Comparison of ENCODE assay signal across 17 mouse cellular contexts in genomic region chr17:87603123-87603744, GRCm38 (mm10). TPM values are rescaled to one million over a fixed set of nuclear protein-coding genes. Genes with fewer than 3 reads are reported as not detected.
DNase-seq lines count a peak whose midpoint lies in the region; ATAC-seq and TF ChIP-seq lines count a peak whose summit lies in the region.
"Had no signal": no experiment of that assay in that cellular context is flagged by ENCODE, and none has a peak within 500 bp of the region (broad histone marks: within the 10 kb centered on the region; RNA-seq: fewer than 3 reads in every experiment).

No protein-coding gene starts in this region.

- 82% methylated on average over 15 of the region's 15 CpGs for WGBS in embryonic facial prominence, embryonic 10.5 days
- 33% methylated on average over 15 of the region's 15 CpGs for WGBS in intestine, postnatal 0 days
- 67% methylated on average over 15 of the region's 15 CpGs for WGBS in stomach, embryonic 15.5 days

- intact Hi-C loops in left cerebral cortex, postnatal 4 days (cut with DNase I) = loop anchor here (5.0 to 10.0 kb wide), 2 partner anchors 62 to 344 kb away; no protein-coding TSS in a partner anchor

- H3K4me1 ChIP-seq in embryonic facial prominence, embryonic 10.5 days = peaks cover 15% of the 10 kb centered on the region
- H3K4me1 ChIP-seq in intestine, postnatal 0 days (replicated peaks; ENCODE audit: control insufficient read depth, insufficient read depth, low read length) = no peaks in the 10 kb centered on the region; the same call in 1 of the 2 replicates
- H3K4me1 ChIP-seq in stomach, embryonic 15.5 days = no peaks in the 10 kb centered on the region
- H3K4me1 ChIP-seq: midbrain, embryonic 13.5 days had no signal

- H3K9ac ChIP-seq in intestine, postnatal 0 days (ENCODE audit: low read depth, low read length) = no peak overlapping the region
- no peak overlapping the region for H3K9ac ChIP-seq in stomach, embryonic 15.5 days
- H3K9ac ChIP-seq: embryonic facial prominence, embryonic 12.5 days; hindbrain, embryonic 14.5 days; lung, embryonic 14.5 days; midbrain, embryonic 13.5 days had no signal

- H3K36me3 ChIP-seq in embryonic facial prominence, embryonic 10.5 days (replicated peaks) = no peaks in the 10 kb centered on the region
- H3K36me3 ChIP-seq in intestine, postnatal 0 days (ENCODE audit: control insufficient read depth, insufficient read depth) = no peaks in the 10 kb centered on the region
- H3K36me3 ChIP-seq in stomach, embryonic 15.5 days = no peaks in the 10 kb centered on the region
- H3K36me3 ChIP-seq: embryonic facial prominence, embryonic 12.5 days; midbrain, embryonic 13.5 days had no signal

- H3K27ac ChIP-seq in embryonic facial prominence, embryonic 10.5 days (replicated peaks) = 0 out of 2 replicates have a peak overlapping the region, but pooled peaks have one; percentile 40
- H3K27ac ChIP-seq in intestine, postnatal 0 days (ENCODE audit: low read depth, low read length) = peak overlapping the region; percentile 79
- H3K27ac ChIP-seq in stomach, embryonic 15.5 days = 0 out of 2 replicates have a peak overlapping the region, but pooled peaks have one; percentile 21
- H3K27ac ChIP-seq: heart, adult 2 months; hindbrain, embryonic 14.5 days; left cerebral cortex, adult 2 months; midbrain, embryonic 13.5 days had no signal

- TF ChIP-seq CTCF in intestine, postnatal 0 days (IDR thresholded peaks at IDR 0.05; ENCODE audit: low read depth) = no peak

- H3K4me2 ChIP-seq in intestine, postnatal 0 days (replicated peaks; ENCODE audit: low read depth) = peak overlapping the region; percentile 40
- H3K4me2 ChIP-seq in stomach, embryonic 15.5 days = no peak overlapping the region
- H3K4me2 ChIP-seq: embryonic facial prominence, embryonic 12.5 days; hindbrain, embryonic 14.5 days; lung, embryonic 14.5 days; midbrain, embryonic 13.5 days had no signal

- H3K4me3 ChIP-seq in embryonic facial prominence, embryonic 10.5 days = no peak overlapping the region
- no peak overlapping the region for H3K4me3 ChIP-seq in intestine, postnatal 0 days (ENCODE audit: low read depth, low read length)
- no peak overlapping the region for H3K4me3 ChIP-seq in stomach, embryonic 15.5 days (replicated peaks)
- H3K4me3 ChIP-seq: embryonic facial prominence, embryonic 12.5 days; heart, adult 2 months; layer of hippocampus, adult 2 months; left cerebral cortex, adult 2 months; midbrain, embryonic 13.5 days had no signal

- peaks cover under 1% of the 10 kb centered on the region; the same call in 1 of the 2 replicates for H3K27me3 ChIP-seq in embryonic facial prominence, embryonic 10.5 days (replicated peaks; ENCODE audit: low read depth, poor library complexity, severe bottlenecking)
- H3K27me3 ChIP-seq in intestine, postnatal 0 days (replicated peaks; ENCODE audit: control insufficient read depth, insufficient read depth, low read length) = no peaks in the 10 kb centered on the region
- no peaks in the 10 kb centered on the region for H3K27me3 ChIP-seq in stomach, embryonic 15.5 days (replicated peaks)
- H3K27me3 ChIP-seq: CH12.LX; embryonic facial prominence, embryonic 12.5 days; midbrain, embryonic 13.5 days had no signal

- ATAC-seq in intestine, postnatal 0 days = peak; percentile 78
- ATAC-seq in stomach, embryonic 15.5 days (ENCODE audit: insufficient read depth, low FRiP score, low read depth) = peak; percentile 56; the same call in 1 of the 2 replicates
- no peak for ATAC-seq in CD4-positive, CD25-positive, alpha-beta regulatory T cell, adult 4 months
- ATAC-seq: midbrain, embryonic 13.5 days had no signal

- H3K9me3 ChIP-seq in embryonic facial prominence, embryonic 10.5 days = no peaks in the 10 kb centered on the region
- no peaks in the 10 kb centered on the region for H3K9me3 ChIP-seq in intestine, postnatal 0 days (ENCODE audit: control insufficient read depth)
- H3K9me3 ChIP-seq in stomach, embryonic 15.5 days = no peaks in the 10 kb centered on the region
- H3K9me3 ChIP-seq: embryonic facial prominence, embryonic 12.5 days; midbrain, embryonic 13.5 days had no signal

- DNase-seq in lung, postnatal 36 days = peak; percentile 21
- DNase-seq in lung, postnatal 14 days = no peak
- DNase-seq in embryonic facial prominence, embryonic 10.5 days (ENCODE audit: low spot score) = no peak
- DNase-seq in left cerebral cortex, postnatal 4 days = no peak
- DNase-seq: cerebellum, postnatal 36 days; heart, adult 2 months; lung, embryonic 14.5 days; thymus, adult 2 months had no signal

RNA-seq across cellular contexts. Expression of gene Epcam, which starts 32.5 kb away (rescaled TPM):
- polyA plus RNA-seq in embryonic facial prominence, embryonic 10.5 days (2016; fragmentation: Nextera tagmentation; extraction: Ambion mirVana) = 76.2 and 81.0 TPM in 2 replicates
- 1,279 and 1,318 TPM in 2 replicates for polyA plus RNA-seq in intestine, postnatal 0 days (2015; fragmentation: Nextera tagmentation; extraction: Ambion mirVana)
- polyA plus RNA-seq in stomach, embryonic 15.5 days (2015; fragmentation: Nextera tagmentation; extraction: Ambion mirVana) = 495 and 535 TPM in 2 replicates
- 1 to 10 TPM; 1.5 to 3.6 TPM for polyA plus RNA-seq in CD4-positive, CD25-positive, alpha-beta regulatory T cell, adult 4 months (2017; shearing (Covaris generic))
- under 1 TPM; 0.40 to 0.54 TPM for total RNA-seq in left cerebral cortex, postnatal 4 days (2021)
- total RNA-seq: heart, adult 2 months had no signal

Comparison
In these comparisons a context has a peak if more than half of its experiments do, and no peak if none do; other contexts are left out.
1. H3K27ac ChIP-seq: peak in every context shown above with its lines; median percentile 79 in intestine, postnatal 0 days; 40 in embryonic facial prominence, embryonic 10.5 days; 21 in stomach, embryonic 15.5 days.
2. RNA of gene Epcam, which starts 32.5 kb away (polyA plus RNA-seq): 1,279 to 1,318 TPM in intestine, postnatal 0 days, 495 to 535 TPM in stomach, embryonic 15.5 days and 76.2 to 81.0 TPM in embryonic facial prominence, embryonic 10.5 days; 1.5 to 3.6 TPM in CD4-positive, CD25-positive, alpha-beta regulatory T cell, adult 4 months; every median in the first group is over 10 times any median in the second.